Mouse (Mus musculus) common myeloid progenitor, adult 5-6 weeks (primary cell): ENCODE measurements around the gene Rwdd4a. TPM values are rescaled to one million over a fixed set of nuclear protein-coding genes. Genes with fewer than 3 reads are reported as not detected.

ENCODE experiments used
- ATAC-seq: replicated peaks from 2 replicates; pipeline ENCODE4 v1.8.0; 2016; ENCODE audit warnings: low read depth, mild to moderate bottlenecking, moderate TSS enrichment, inconsistent platforms; ENCODE audit not compliant: poor library complexity, severe bottlenecking
- total RNA-seq: library from RNA; stranded (forward); fragments of 200-1000, 187-1606 nt; gene quantifications from 2 replicates; pipeline ENCODE4 v1.2.3, GENCODE M21; 2017

The Rwdd4a gene
- total RNA-seq, 1 experiment from 2014 or later, result 44.9 TPM

- no peak for ATAC-seq
Measured at GRCm38 (mm10) chr8:47573482-47573881, 40.0 kb downstream of the Rwdd4a start.

GRCm38 (mm10) chr8:47581454-47581853 lies 48.0 kb downstream of the Rwdd4a start:
- ATAC-seq, result no peak

- no peak for ATAC-seq
Measured at GRCm38 (mm10) chr8:47588616-47589015, 55.2 kb downstream of the Rwdd4a start.

GRCm38 (mm10) chr8:47590400-47590799 lies 56.9 kb downstream of the Rwdd4a start:
- no peak for ATAC-seq

GRCm38 (mm10) chr8:47600664-47601063 lies 67.2 kb downstream of the Rwdd4a start:
- ATAC-seq, result no peak

Other genes starting within 250 kb of the Rwdd4a start
- gene Stox2, start 87.3 kb upstream of the Rwdd4a start, total RNA-seq, result 0.87 TPM in 2 replicates
- gene Trappc11, start 194 bp upstream of the Rwdd4a start, total RNA-seq, result 38.2 and 51.9 TPM in 2 replicates
- 65.9 and 66.7 TPM in 2 replicates for gene Ing2, start 141.9 kb downstream of the Rwdd4a start, total RNA-seq
- gene Cdkn2aip, start 180.3 kb downstream of the Rwdd4a start, total RNA-seq, result 33.7 and 36.0 TPM in 2 replicates